Mouse (Mus musculus) kidney, adult 10 weeks (tissue): Measurements from ENCODE around the gene Lingo4. TPM values are rescaled to one million over a fixed set of nuclear protein-coding genes. Genes with fewer than 3 reads are reported as not detected.

Experiments used
- polyA plus RNA-seq: library from polyadenylated mRNA; stranded (reverse); fragments of 350-450 nt; fragmentation: Illumina TruSeq; extraction: RNeasy Lipid Tissue Mini Kit (QIAGEN cat#74804); gene quantifications from one replicate; pipeline ENCODE4 v1.2.3, GENCODE M21; 2014; ENCODE audit warnings: low read depth, low replicate concordance

The Lingo4 gene
- polyA plus RNA-seq = not detected

DNA sequence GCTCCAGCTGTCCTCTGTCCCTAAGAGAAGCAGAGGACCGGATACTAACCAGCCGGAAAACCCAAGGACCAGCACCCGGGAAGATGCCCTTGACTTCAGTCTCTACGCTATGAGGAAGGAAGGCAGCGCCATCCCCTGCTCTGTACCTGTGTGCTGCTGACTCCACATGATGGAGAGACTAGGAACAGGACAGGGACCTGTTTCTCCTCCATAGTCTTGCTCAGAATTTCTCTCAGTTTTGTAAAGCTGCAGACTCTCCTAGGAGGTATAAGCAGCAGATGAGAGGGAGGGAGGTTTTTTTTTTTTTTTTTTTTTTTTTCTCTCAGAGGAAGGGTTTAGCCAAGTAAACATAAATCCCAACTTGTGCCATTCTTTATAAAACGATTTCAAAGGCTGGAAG is at the start of gene Lingo4:
Gene Lingo4 (plus strand): TSS at position 301 of the 400 bp plus-strand sequence.

DNA sequence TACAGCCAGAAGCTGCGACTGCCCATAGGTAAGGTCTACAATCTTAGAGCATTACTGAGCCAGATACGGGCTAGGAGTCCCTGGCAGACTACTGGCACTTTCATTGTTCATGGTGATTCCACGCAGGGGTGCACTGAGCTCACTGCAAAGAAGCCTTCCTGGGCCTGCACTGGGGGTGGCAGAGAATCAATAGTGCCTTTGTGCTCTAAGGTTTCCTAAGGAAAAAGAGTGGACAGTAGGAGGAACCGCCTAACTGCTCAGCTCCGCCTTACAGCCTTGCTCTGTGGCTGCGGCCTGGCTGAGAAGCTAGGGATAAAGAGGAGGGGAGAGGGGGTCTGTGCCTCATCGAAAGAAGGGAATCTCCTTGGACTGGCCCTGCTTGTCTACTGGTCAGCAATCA is 36.2 kb upstream of the Lingo4 start, which contains the start of gene C2cd4d:
Gene C2cd4d (plus strand): TSS at position 301 of the 400 bp plus-strand sequence.

DNA sequence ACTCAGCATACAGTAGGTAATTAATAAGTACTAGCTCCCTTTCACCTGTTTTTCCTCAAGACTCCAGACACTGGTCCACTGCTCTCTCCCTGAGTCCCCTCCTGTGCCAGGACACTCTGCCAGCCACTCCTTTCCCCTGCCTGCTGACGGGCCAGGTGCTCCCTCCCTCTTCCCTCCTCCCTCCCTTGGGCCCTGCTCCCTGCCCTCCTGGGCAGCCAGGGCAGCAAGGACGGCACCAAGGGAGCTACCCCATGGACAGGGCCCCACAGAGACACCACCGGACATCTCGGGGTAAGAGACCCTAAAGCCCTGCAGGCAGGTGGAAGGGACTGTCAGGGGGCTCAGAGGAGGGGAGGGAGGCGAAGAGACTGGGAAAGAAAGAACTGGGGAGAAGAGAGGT is 25.7 kb upstream of the Lingo4 start, which contains the start of gene Rorc:
Gene Rorc (plus strand): TSS at position 154 of the 400 bp plus-strand sequence.

DNA sequence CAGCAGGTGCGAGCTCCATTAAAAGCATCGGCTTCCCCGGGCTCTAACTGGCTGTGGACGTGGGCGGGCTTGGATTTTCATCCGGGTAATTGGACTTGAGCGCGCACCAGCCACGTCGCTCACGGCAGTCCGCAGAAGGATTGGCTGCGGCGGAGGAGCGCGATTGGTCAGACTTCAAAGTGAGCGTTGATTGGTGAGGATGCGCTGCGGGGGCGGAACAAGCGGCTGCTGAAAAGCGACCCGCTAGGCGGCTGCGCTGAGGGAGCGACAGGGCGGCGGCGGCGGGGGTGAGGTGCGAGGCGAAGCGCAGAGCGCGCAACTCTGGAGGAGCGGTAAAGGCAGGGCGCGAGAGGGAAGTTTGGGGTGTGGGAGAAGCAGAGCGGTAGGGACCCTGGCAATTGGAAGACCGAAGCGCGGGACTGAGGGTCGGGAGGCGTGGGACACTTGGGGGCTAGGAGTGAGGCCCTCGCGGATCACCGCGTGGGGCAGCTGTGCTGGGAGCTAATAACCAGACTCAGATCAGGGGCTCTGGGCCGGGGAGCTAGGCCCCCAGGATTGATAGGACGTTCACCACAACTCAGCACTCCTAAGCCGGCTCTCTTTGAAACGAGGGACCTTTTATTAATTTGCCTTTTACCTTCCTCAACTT is 14.8 kb downstream of the Lingo4 start, which contains the start of gene Tdrkh:
Gene Tdrkh (plus strand): TSS at position 243 of the 649 bp plus-strand sequence.

DNA sequence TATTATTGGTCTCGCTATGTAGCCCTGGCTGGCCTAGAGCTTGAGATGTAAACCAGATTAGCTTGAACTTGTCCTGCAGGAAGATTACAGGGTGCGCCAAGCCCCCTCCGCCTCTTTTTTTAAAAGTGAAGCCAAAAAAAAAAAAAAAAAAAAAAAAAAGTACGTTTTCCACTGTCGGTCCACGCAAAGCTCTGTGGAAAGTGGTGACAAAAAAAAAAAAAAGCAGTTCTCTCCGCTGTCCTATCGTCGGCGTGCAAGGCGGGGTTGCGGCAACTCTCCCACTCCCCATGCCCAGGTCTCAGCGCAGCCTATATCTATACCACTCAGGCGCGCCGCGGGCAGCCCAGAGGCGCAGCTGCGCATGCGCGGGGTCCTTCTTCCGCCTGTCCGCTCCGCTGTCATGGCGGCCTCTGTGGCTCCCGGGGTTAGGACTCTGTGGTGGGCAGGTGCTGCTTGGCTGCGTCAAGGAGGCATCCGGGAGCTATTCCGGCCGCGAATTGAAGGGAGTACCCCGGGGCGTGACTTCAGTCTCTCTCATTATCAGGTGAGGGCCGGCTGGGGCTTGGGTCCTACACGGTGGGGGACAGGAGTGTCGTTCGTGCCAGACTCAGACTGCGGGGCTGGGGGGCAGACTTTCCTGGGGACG is 44.8 kb downstream of the Lingo4 start, which contains the start of gene Mrpl9:
Gene Mrpl9 (plus strand): TSS at position 368 of the 646 bp plus-strand sequence.

DNA sequence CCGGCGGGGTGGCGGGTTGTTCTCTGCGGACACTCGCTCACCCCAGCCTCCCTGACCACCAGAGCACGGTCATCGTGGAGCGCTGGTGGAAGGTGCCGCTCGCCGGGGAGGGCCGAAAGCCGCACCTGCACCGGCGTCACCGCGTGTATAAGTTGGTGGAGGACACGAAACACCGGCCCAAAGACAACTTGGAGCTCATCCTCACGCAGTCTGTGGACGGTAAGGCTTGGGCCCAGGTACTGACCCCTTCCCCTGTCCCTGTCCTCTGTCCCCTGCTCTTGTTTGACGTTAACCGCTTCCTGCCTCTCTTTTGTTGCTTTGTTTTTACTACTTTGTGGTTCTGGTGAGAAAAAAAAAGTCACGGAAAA is 45.3 kb downstream of the Lingo4 start, which contains the start of gene Oaz3:
Gene Oaz3 (minus strand): TSS at position 319 of the 368 bp plus-strand sequence.

Other genes with a start within 250 kb of the Lingo4 start
- gene Gm10696, start 220.3 kb upstream of the Lingo4 start, polyA plus RNA-seq = not detected
- gene Gm5286, start 201.8 kb upstream of the Lingo4 start, polyA plus RNA-seq = not detected
- not detected for gene Gm4778, start 134.5 kb upstream of the Lingo4 start, polyA plus RNA-seq
- 64.1 TPM for gene Them4, start 88.4 kb upstream of the Lingo4 start, polyA plus RNA-seq
- not detected for gene Them5, start 56.4 kb upstream of the Lingo4 start, polyA plus RNA-seq
- gene C2cd4d, start 36.1 kb upstream of the Lingo4 start, polyA plus RNA-seq = not detected
- gene Rorc, start 25.7 kb upstream of the Lingo4 start, polyA plus RNA-seq = 18.8 TPM
- gene Tdrkh, start 14.8 kb downstream of the Lingo4 start, polyA plus RNA-seq = 8.9 TPM
- 53.4 TPM for gene Mrpl9, start 44.8 kb downstream of the Lingo4 start, polyA plus RNA-seq
- not detected for gene Oaz3, start 45.4 kb downstream of the Lingo4 start, polyA plus RNA-seq
- not detected for gene Celf3, start 79.8 kb downstream of the Lingo4 start, polyA plus RNA-seq
- 1.8 TPM for gene Riiad1, start 81.8 kb downstream of the Lingo4 start, polyA plus RNA-seq
- gene Snx27, start 184.2 kb downstream of the Lingo4 start, polyA plus RNA-seq = 74.6 TPM
- not detected for gene Gm10972, start 244.6 kb downstream of the Lingo4 start, polyA plus RNA-seq